Mouse (Mus musculus) CH12.LX (cell line): ENCODE measurements at regions not wholly inside any gene's neighbourhood (a gene's known extent, or its start where the extent isn't known, plus 50 kb on each side); places are given as distances from the start of the nearest gene placed in this dataset.

ENCODE experiments used
- DNase-seq: peaks from one replicate; pipeline ENCODE4 v3.0.0-alpha.2; 2013; ENCODE audit errors: extremely low read depth
- H3K27ac ChIP-seq: 2 replicates; pipeline ENCODE4 v1.5.1; 2012; ENCODE audit warnings: low read depth, mild to moderate bottlenecking, control low read depth, moderate library complexity; ENCODE audit not compliant: insufficient read depth
- H3K27me3 ChIP-seq: replicated peaks from 2 replicates; pipeline ENCODE3; 2012; ENCODE audit warnings: inconsistent platforms
- H3K36me3 ChIP-seq, 2 experiments: replicated peaks in 1 of 2; 2 replicates each; pipeline versions ENCODE3 to v1.6.1; 2012; ENCODE audit warnings: inconsistent platforms in 1 of 2, low read length in 1 of 2, mild to moderate bottlenecking in 1 of 2, mixed read lengths in 1 of 2, moderate library complexity in 1 of 2; ENCODE audit not compliant: control insufficient read depth in 1 of 2, insufficient read depth in 1 of 2
- H3K4me1 ChIP-seq, 2 experiments: 2 replicates each; pipeline ENCODE4 v1.6.1; 2012; ENCODE audit warnings: inconsistent platforms in 1 of 2, moderate library complexity in 1 of 2; ENCODE audit not compliant: insufficient read depth in 2 of 2, control insufficient read depth in 1 of 2
- H3K4me2 ChIP-seq: 2 replicates; pipeline ENCODE4 v1.6.1; 2012; ENCODE audit warnings: low read depth, mild to moderate bottlenecking, control low read depth; ENCODE audit not compliant: poor library complexity, insufficient read depth, severe bottlenecking
- H3K4me3 ChIP-seq, 3 experiments: fragments of 150-350 bp in 1 of 3; sonication (generic) in 1 of 3; replicated peaks in 1 of 3; 2 replicates each; pipeline versions ENCODE3 to v1.5.1; 2011 to 2012; ENCODE audit warnings: low read depth in 2 of 3, low read length in 2 of 3, mild to moderate bottlenecking in 2 of 3, moderate library complexity in 2 of 3, control low read depth in 1 of 3, improper control_type of control experiment in 1 of 3, inconsistent platforms in 1 of 3, mixed read lengths in 1 of 3; ENCODE audit not compliant: poor library complexity in 1 of 3
- H3K79me2 ChIP-seq: replicated peaks from 2 replicates; pipeline ENCODE4 v1.6.1; 2012; ENCODE audit warnings: mild to moderate bottlenecking, moderate library complexity; ENCODE audit not compliant: control insufficient read depth, poor library complexity, insufficient read depth, severe bottlenecking; ENCODE audit errors: extremely low read depth
- H3K9ac ChIP-seq: 2 replicates; pipeline ENCODE4 v1.6.1; 2012; ENCODE audit warnings: low read depth, mild to moderate bottlenecking, control low read depth, moderate library complexity; ENCODE audit not compliant: insufficient read depth
- H3K9me3 ChIP-seq: replicated peaks from 2 replicates; pipeline ENCODE3; 2012; ENCODE audit warnings: low read length, inconsistent platforms, mixed read lengths
- BHLHE40 ChIP-seq: IDR thresholded peaks from 2 replicates; pipeline ENCODE4 v1.6.1; 2011; ENCODE audit warnings: mild to moderate bottlenecking, low read depth, low read length, improper control_type of control experiment
- CHD1 ChIP-seq: IDR thresholded peaks from 2 replicates; pipeline ENCODE4 v1.6.1; 2012; ENCODE audit warnings: low read depth, low read length, improper control_type of control experiment, inconsistent platforms
- CHD2 ChIP-seq: IDR thresholded peaks from 2 replicates; pipeline ENCODE4 v1.6.1; 2011; ENCODE audit warnings: low read length, improper control_type of control experiment
- CTCF ChIP-seq, 2 experiments: IDR thresholded peaks in 1 of 2; conservative IDR thresholded peaks in 1 of 2; 2 replicates each; pipeline ENCODE4 v1.5.1; 2011 to 2012; ENCODE audit warnings: low read depth in 2 of 2, low read length in 2 of 2, improper control_type of control experiment in 1 of 2, inconsistent platforms in 1 of 2, mild to moderate bottlenecking in 1 of 2, moderate library complexity in 1 of 2
- EP300 ChIP-seq: IDR thresholded peaks from 2 replicates; pipeline ENCODE4 v1.6.1; 2011; ENCODE audit warnings: low read length, improper control_type of control experiment
- ETS1 ChIP-seq: conservative IDR thresholded peaks from 2 replicates; pipeline ENCODE4 v1.6.1; 2012; ENCODE audit warnings: low read depth, mild to moderate bottlenecking, inconsistent platforms, low read length, improper control_type of control experiment, moderate library complexity
- GABPA ChIP-seq: IDR thresholded peaks from 2 replicates; pipeline ENCODE4 v1.6.1; 2012; ENCODE audit warnings: low read depth, low read length, improper control_type of control experiment, inconsistent platforms; ENCODE audit not compliant: insufficient replicate concordance
- HCFC1 ChIP-seq: IDR thresholded peaks from 2 replicates; pipeline ENCODE4 v1.6.1; 2012; ENCODE audit warnings: low read depth, mild to moderate bottlenecking, inconsistent platforms, low read length, improper control_type of control experiment
- IRF4 ChIP-seq: IDR thresholded peaks from 2 replicates; pipeline ENCODE4 v1.6.1; 2014; ENCODE audit warnings: low read depth, mild to moderate bottlenecking, inconsistent platforms, low read length, improper control_type of control experiment
- JUN ChIP-seq: IDR thresholded peaks from 2 replicates; pipeline ENCODE4 v1.6.1; 2011; ENCODE audit warnings: low read depth, mild to moderate bottlenecking, low read length, improper control_type of control experiment, moderate library complexity; ENCODE audit not compliant: insufficient read depth
- JUND ChIP-seq: conservative IDR thresholded peaks from 2 replicates; pipeline ENCODE4 v1.6.1; 2011; ENCODE audit warnings: low read depth, low read length, improper control_type of control experiment
- KAT2A ChIP-seq: IDR thresholded peaks from 2 replicates; pipeline ENCODE4 v1.6.1; 2012; ENCODE audit warnings: low read length, improper control_type of control experiment, inconsistent platforms; ENCODE audit not compliant: insufficient replicate concordance
- MAFK ChIP-seq: IDR thresholded peaks from 2 replicates; pipeline ENCODE4 v1.6.1; 2011; ENCODE audit warnings: low read length, improper control_type of control experiment; ENCODE audit not compliant: insufficient replicate concordance
- MAX ChIP-seq: IDR thresholded peaks from 2 replicates; pipeline ENCODE4 v1.6.1; 2011; ENCODE audit warnings: low read length, improper control_type of control experiment
- MAZ ChIP-seq: IDR thresholded peaks from 2 replicates; pipeline ENCODE4 v1.6.1; 2012; ENCODE audit warnings: low read depth, mild to moderate bottlenecking, inconsistent platforms, low read length, improper control_type of control experiment, moderate library complexity
- MEF2A ChIP-seq: IDR thresholded peaks from 2 replicates; pipeline ENCODE4 v1.6.1; 2014; ENCODE audit warnings: low read depth, mild to moderate bottlenecking, inconsistent platforms, low read length, improper control_type of control experiment, borderline replicate concordance
- MXI1 ChIP-seq: IDR thresholded peaks from 2 replicates; pipeline ENCODE4 v1.6.1; 2011; ENCODE audit warnings: mild to moderate bottlenecking, low read depth, low read length, improper control_type of control experiment
- MYC ChIP-seq: IDR thresholded peaks from 2 replicates; pipeline ENCODE4 v1.6.1; 2011; ENCODE audit warnings: low read depth, mild to moderate bottlenecking, improper control_type of control experiment, low read length
- NELFE ChIP-seq: IDR thresholded peaks from 2 replicates; pipeline ENCODE4 v1.6.1; 2011; ENCODE audit warnings: low read depth, low read length, improper control_type of control experiment
- NRF1 ChIP-seq: IDR thresholded peaks from 2 replicates; pipeline ENCODE4 v1.6.1; 2014; ENCODE audit warnings: low read depth, mild to moderate bottlenecking, inconsistent platforms, low read length, improper control_type of control experiment, moderate library complexity
- PAX5 ChIP-seq: IDR thresholded peaks from 2 replicates; pipeline ENCODE4 v1.6.1; 2012; ENCODE audit warnings: low read length, inconsistent platforms, mixed read lengths
- POLR2A ChIP-seq: IDR thresholded peaks from 2 replicates; pipeline ENCODE4 v1.6.1; 2011; ENCODE audit warnings: low read depth, mild to moderate bottlenecking, improper control_type of control experiment, low read length
- POLR2AphosphoS2 ChIP-seq: IDR thresholded peaks from 2 replicates; pipeline ENCODE4 v1.6.1; 2011; ENCODE audit warnings: low read depth, low read length, improper control_type of control experiment
- RAD21 ChIP-seq: IDR thresholded peaks from 2 replicates; pipeline ENCODE4 v1.6.1; 2011; ENCODE audit warnings: low read depth, mild to moderate bottlenecking, low read length, improper control_type of control experiment, moderate library complexity
- SIN3A ChIP-seq: IDR thresholded peaks from 2 replicates; pipeline ENCODE4 v1.6.1; 2012; ENCODE audit warnings: low read length, improper control_type of control experiment, inconsistent platforms
- TBP ChIP-seq: conservative IDR thresholded peaks from 2 replicates; pipeline ENCODE4 v1.6.1; 2011; ENCODE audit warnings: low read depth, low read length, improper control_type of control experiment
- TCF12 ChIP-seq: IDR thresholded peaks from 2 replicates; pipeline ENCODE4 v1.6.1; 2014; ENCODE audit warnings: low read depth, mild to moderate bottlenecking, inconsistent platforms, low read length, improper control_type of control experiment
- UBTF ChIP-seq: IDR thresholded peaks from 2 replicates; pipeline ENCODE4 v1.6.1; 2012; ENCODE audit warnings: low read depth, mild to moderate bottlenecking, inconsistent platforms, low read length, improper control_type of control experiment, moderate library complexity
- USF1 ChIP-seq: IDR thresholded peaks from 2 replicates; pipeline ENCODE4 v1.6.1; 2014; ENCODE audit warnings: low read depth, mild to moderate bottlenecking, inconsistent platforms, low read length, improper control_type of control experiment
- USF2 ChIP-seq: conservative IDR thresholded peaks from 2 replicates; pipeline ENCODE4 v1.6.1; 2011; ENCODE audit warnings: low read depth, low read length, improper control_type of control experiment
- ZC3H11A ChIP-seq: IDR thresholded peaks from 2 replicates; pipeline ENCODE4 v1.6.1; 2012; ENCODE audit warnings: low read depth, mild to moderate bottlenecking, inconsistent platforms, low read length, improper control_type of control experiment
- ZNF384 ChIP-seq: IDR thresholded peaks from 2 replicates; pipeline ENCODE4 v1.6.1; 2012; ENCODE audit warnings: low read depth, low read length, improper control_type of control experiment, inconsistent platforms
- dilution Hi-C: fragments of 300-500 bp; cut with MboI; formaldehyde crosslinking; loops from 2 replicates; pipeline ENCODE4 v1.14.3; 2020; ENCODE audit warnings: low sequenced_read_pairs; ENCODE audit not compliant: extremely low pct_unique_long_range_greater_than_20kb, extremely low pct_ligation_motif_present
- in situ Hi-C: fragments of 300-500 bp; cut with MboI; formaldehyde crosslinking; loops from 3 replicates; pipeline ENCODE4 v1.14.3; 2019; ENCODE audit warnings: low sequenced_read_pairs, low pct_ligation_motif_present, low pct_unique_long_range_greater_than_20kb, mixed read lengths

- no peak overlapping the region for H3K9ac ChIP-seq
- peaks cover 12 to 34% of the 10 kb centered on the region in 2 experiments; a peak in 3 of 4 replicates for H3K4me1 ChIP-seq
- H3K4me2 ChIP-seq, result no peak overlapping the region
- dilution Hi-C loops, result no loop called here
- no peaks in the 10 kb centered on the region for H3K27me3 ChIP-seq
- H3K79me2 ChIP-seq, result no peaks in the 10 kb centered on the region
- no peak for DNase-seq
- no peak for TF ChIP-seq CTCF (conservative IDR thresholded peaks at IDR 0.05 in 1 of 2, IDR thresholded peaks at IDR 0.05 in 1 of 2; ENCODE audit: low read depth in 2 of 2, low read length in 2 of 2)
- no peak for TF ChIP-seq PAX5
- no peak for TF ChIP-seq CHD1
- TF ChIP-seq MEF2A, result no peak
- TF ChIP-seq SIN3A, result no peak
- no peak for TF ChIP-seq BHLHE40
- no peak for TF ChIP-seq MAZ
- TF ChIP-seq JUND, result no peak
- no peak for TF ChIP-seq ZC3H11A
- no peak for TF ChIP-seq EP300
- TF ChIP-seq NELFE, result no peak
- no peak for TF ChIP-seq UBTF
- no peak for TF ChIP-seq CHD2
- no peak for TF ChIP-seq MYC
- TF ChIP-seq GABPA, result no peak
- TF ChIP-seq ZNF384, result no peak
- TF ChIP-seq USF2, result no peak
- no peak for TF ChIP-seq POLR2A
- TF ChIP-seq TBP, result no peak
- TF ChIP-seq ETS1, result no peak
- in situ Hi-C loops, result no loop called here
- H3K36me3 ChIP-seq, result no peaks in the 10 kb centered on the region
- no peak overlapping the region for H3K27ac ChIP-seq
- no peak overlapping the region for H3K4me3 ChIP-seq
- H3K9me3 ChIP-seq, result no peaks in the 10 kb centered on the region
These were observed 176.4 kb downstream of the Pten start for GRCm38 (mm10) chr19:32933676-32934075.

- Histone ChIP-seq H3K36me3 (no peaks in the 10 kb centered on the region), H3K4me3 (no peak overlapping the region), H3K9ac (no peak overlapping the region), H3K4me2 (peak overlapping the region; percentile 4; the same call in 1 of the 2 replicates), H3K4me1 (peaks cover 16 to 51% of the 10 kb centered on the region in 2 experiments), H3K27me3 (no peaks in the 10 kb centered on the region), H3K9me3 (no peaks in the 10 kb centered on the region), H3K27ac (no peak overlapping the region), H3K79me2 (no peaks in the 10 kb centered on the region)
- in situ Hi-C loops, result no loop called here
- DNase-seq, result peak; percentile 91
- dilution Hi-C loops, result no loop called here
- peak; percentile 29; the same call in 1 of the 2 replicates for TF ChIP-seq HCFC1
- peak; percentile 63 for TF ChIP-seq CHD2
- peak; percentile 91 for TF ChIP-seq IRF4
- no peak for TF ChIP-seq ZC3H11A
- no peak for TF ChIP-seq NELFE
- TF ChIP-seq CTCF (conservative IDR thresholded peaks at IDR 0.05 in 1 of 2, IDR thresholded peaks at IDR 0.05 in 1 of 2; ENCODE audit: low read depth in 2 of 2, low read length in 2 of 2), result no peak
- no peak for TF ChIP-seq USF1
- no peak for TF ChIP-seq NRF1
- TF ChIP-seq UBTF, result no peak
- TF ChIP-seq MAX, result peak; percentile 61; the same call in 1 of the 2 replicates
- TF ChIP-seq SIN3A, result peak; percentile 85
- peak; percentile 87 for TF ChIP-seq TCF12
- peak; percentile 94 for TF ChIP-seq EP300
- TF ChIP-seq MAZ, result peak; percentile 73; the same call in 1 of the 2 replicates
- no peak for TF ChIP-seq CHD1
- 0 out of 2 replicates have a peak, but pooled peaks have one; percentile 42 for TF ChIP-seq KAT2A
- TF ChIP-seq GABPA, result no peak
- no peak for TF ChIP-seq POLR2AphosphoS2
- TF ChIP-seq MXI1, result peak; percentile 47; the same call in 1 of the 2 replicates
- peak; percentile 49 for TF ChIP-seq JUN
- TF ChIP-seq USF2, result no peak
- TF ChIP-seq RAD21, result peak; percentile 20
- TF ChIP-seq MEF2A, result peak; percentile 79
- TF ChIP-seq PAX5, result no peak
- TF ChIP-seq MAFK, result peak; percentile 76
These were observed 178.3 kb downstream of the Pten start for GRCm38 (mm10) chr19:32935638-32936037.
